Mouse (Mus musculus) right cerebral cortex, postnatal 14 days (tissue): ENCODE measurements around the gene Afmid.
"Not testable (repeated sequence)": the region's sequence is repeated elsewhere in the genome, so short reads cannot be mapped to it uniquely, and the experiment has no call there.

Experiments used
- DNase-seq: peaks from one replicate; pipeline ENCODE4 v3.0.0; 2022

Afmid gene

GRCm38 (mm10) chr11:117826916-117827315 lies 1.2 kb downstream of the Afmid start:
- no peak for DNase-seq

GRCm38 (mm10) chr11:117827386-117827785 lies 1.7 kb downstream of the Afmid start:
- no peak for DNase-seq

- DNase-seq, result no peak
Measured at GRCm38 (mm10) chr11:117828149-117828887, 2.6 kb downstream of the Afmid start.

- no peak for DNase-seq
Measured at GRCm38 (mm10) chr11:117828888-117829604, 3.3 kb downstream of the Afmid start.

GRCm38 (mm10) chr11:117829671-117830215 lies 4.0 kb downstream of the Afmid start:
- no peak for DNase-seq

GRCm38 (mm10) chr11:117830401-117830800 lies 4.7 kb downstream of the Afmid start:
- DNase-seq, result no peak

GRCm38 (mm10) chr11:117832086-117832969 lies 6.6 kb downstream of the Afmid start:
- DNase-seq, result peak; percentile 82

- DNase-seq, result not testable (repeated sequence)
Measured at GRCm38 (mm10) chr11:117833509-117833908, 7.8 kb downstream of the Afmid start.

GRCm38 (mm10) chr11:117834086-117834485 lies 8.4 kb downstream of the Afmid start:
- no peak for DNase-seq

GRCm38 (mm10) chr11:117836306-117836705 lies 10.6 kb downstream of the Afmid start:
- peak; percentile 36 for DNase-seq

GRCm38 (mm10) chr11:117838572-117838971 lies 12.8 kb downstream of the Afmid start:
- DNase-seq, result no peak

GRCm38 (mm10) chr11:117839021-117839420 lies 13.3 kb downstream of the Afmid start:
- DNase-seq, result no peak

- DNase-seq, result no peak
Measured at GRCm38 (mm10) chr11:117840910-117841309, 15.2 kb downstream of the Afmid start.

GRCm38 (mm10) chr11:117843434-117843833 lies 17.7 kb downstream of the Afmid start:
- no peak for DNase-seq

GRCm38 (mm10) chr11:117844997-117845396 lies 19.3 kb downstream of the Afmid start:
- no peak for DNase-seq

GRCm38 (mm10) chr11:117845651-117846050 lies 19.9 kb downstream of the Afmid start:
- DNase-seq, result no peak

- no peak for DNase-seq
Measured at GRCm38 (mm10) chr11:117846640-117847039, 20.9 kb downstream of the Afmid start.

- DNase-seq, result no peak
Measured at GRCm38 (mm10) chr11:117847593-117848215, 22.0 kb downstream of the Afmid start.

GRCm38 (mm10) chr11:117848271-117848984 lies 22.7 kb downstream of the Afmid start:
- no peak for DNase-seq

- peak; percentile 96 for DNase-seq
Measured at GRCm38 (mm10) chr11:117848985-117849671, 23.4 kb downstream of the Afmid start, which contains the start of gene Birc5. TSS of gene Birc5 (plus strand) at chr11:117849251.

- DNase-seq, result no peak
Measured at GRCm38 (mm10) chr11:117852875-117853274, 27.2 kb downstream of the Afmid start.
